Mouse (Mus musculus) heart, adult 8-10 months (tissue): ENCODE measurements around the gene Sh3bgrl2. TPM values are rescaled to one million over a fixed set of nuclear protein-coding genes. Genes with fewer than 3 reads are reported as not detected.

ENCODE experiments used
- DNase-seq: peaks from one replicate; pipeline ENCODE4 v3.0.0; 2022; ENCODE audit warnings: low spot score
- total RNA-seq, 4 experiments: library from RNA; stranded (reverse); gene quantifications; 2 replicates each; pipeline ENCODE4 v1.2.4; 2022

The Sh3bgrl2 gene
- total RNA-seq, 4 experiments from 2014 or later = 3.8 to 8.4 (median 5.4) TPM

- DNase-seq = no peak
Observed at GRCm38 (mm10) chr9:83667031-83667430, 118.9 kb downstream of the Sh3bgrl2 start.

- no peak for DNase-seq
Observed at GRCm38 (mm10) chr9:83679626-83680025, 131.5 kb downstream of the Sh3bgrl2 start.

GRCm38 (mm10) chr9:83681661-83682655 is 133.8 kb downstream of the Sh3bgrl2 start:
- DNase-seq = no peak

GRCm38 (mm10) chr9:83686511-83687100 is 138.5 kb downstream of the Sh3bgrl2 start:
- DNase-seq = no peak

GRCm38 (mm10) chr9:83687904-83688303 is 139.8 kb downstream of the Sh3bgrl2 start:
- no peak for DNase-seq

Other genes starting within 250 kb of the Sh3bgrl2 start
- 1 to 10 TPM; 2.0 to 3.3 (median 2.6) TPM for gene Lca5, start 107.2 kb upstream of the Sh3bgrl2 start, total RNA-seq